Mouse (Mus musculus) intestine, postnatal 0 days (tissue): ENCODE measurements around the gene Pif1. TPM values are rescaled to one million over a fixed set of nuclear protein-coding genes. Genes with fewer than 3 reads are reported as not detected.

Experiments used
- ATAC-seq: fragments of 200-750 bp; cut with Nextera tagmentation; 2 replicates; pipeline ENCODE4 v1.8.0; 2017; ENCODE audit warnings: mild to moderate bottlenecking, moderate TSS enrichment, moderate library complexity
- H3K27ac ChIP-seq: fragments of 300-500 bp; sonication (generic); 2 replicates; pipeline ENCODE4 v1.5.1; 2014; ENCODE audit warnings: mild to moderate bottlenecking, low read depth, low read length, moderate library complexity
- H3K27me3 ChIP-seq: fragments of 300-500 bp; sonication (generic); replicated peaks from 2 replicates; pipeline ENCODE4 v1.6.1; 2014; ENCODE audit warnings: low read length, mixed read lengths; ENCODE audit not compliant: control insufficient read depth, insufficient read depth
- H3K36me3 ChIP-seq: fragments of 300-500 bp; sonication (generic); 2 replicates; pipeline ENCODE4 v1.6.1; 2014; ENCODE audit warnings: mild to moderate bottlenecking, moderate library complexity; ENCODE audit not compliant: control insufficient read depth, insufficient read depth
- H3K4me1 ChIP-seq: fragments of 300-500 bp; sonication (generic); replicated peaks from 2 replicates; pipeline ENCODE4 v1.6.1; 2014; ENCODE audit warnings: antibody characterized with exemption, low read length, mixed read lengths; ENCODE audit not compliant: control insufficient read depth, insufficient read depth
- H3K4me2 ChIP-seq: fragments of 300-500 bp; sonication (generic); replicated peaks from 2 replicates; pipeline ENCODE4 v1.6.1; 2014; ENCODE audit warnings: low read depth, mild to moderate bottlenecking, moderate library complexity
- H3K4me3 ChIP-seq: fragments of 300-500 bp; sonication (generic); 2 replicates; pipeline ENCODE4 v1.5.1; 2014; ENCODE audit warnings: low read depth, low read length
- H3K9ac ChIP-seq: fragments of 300-500 bp; sonication (generic); 2 replicates; pipeline ENCODE4 v1.6.1; 2014; ENCODE audit warnings: mild to moderate bottlenecking, low read depth, low read length
- H3K9me3 ChIP-seq: fragments of 300-500 bp; sonication (generic); 2 replicates; pipeline ENCODE4 v1.6.1; 2016; ENCODE audit warnings: mixed run types; ENCODE audit not compliant: control insufficient read depth
- CTCF ChIP-seq: sonication (generic); IDR thresholded peaks from 2 replicates; pipeline ENCODE4 v1.5.1; 2016; ENCODE audit warnings: low read depth, mild to moderate bottlenecking, control low read depth, antibody characterized with exemption, moderate library complexity
- WGBS: fragments of 180-500 bp; shearing (Covaris S2); extraction: QIAGEN DNeasy Blood & Tissue Kit; methylation state at CpG from one replicate; pipeline ENCODE4 v1.1.7; 2014; 5-methylcytosine and 5-hydroxymethylcytosine counted together
- polyA plus RNA-seq: library from polyadenylated mRNA; unstranded; fragments of >200 nt; fragmentation: Nextera tagmentation; extraction: Ambion mirVana; gene quantifications from 2 replicates; pipeline ENCODE4 v1.2.1, GENCODE M21; 2015

Gene Pif1
- polyA plus RNA-seq, 1 experiment from 2014 or later = 1.2 TPM

- Histone ChIP-seq H3K27ac (no peak overlapping the region), H3K9me3 (no peaks in the 10 kb centered on the region), H3K4me2 (no peak overlapping the region), H3K27me3 (peaks cover 9% of the 10 kb centered on the region; the same call in 1 of the 2 replicates), H3K4me1 (no peaks in the 10 kb centered on the region), H3K36me3 (no peaks in the 10 kb centered on the region), H3K4me3 (no peak overlapping the region), H3K9ac (no peak overlapping the region)
- 56% methylated on average over 2 of the region's 2 CpGs for WGBS
- ATAC-seq = no peak
- no peak for TF ChIP-seq CTCF
Measured at GRCm38 (mm10) chr9:65624266-65624665, 37.3 kb downstream of the Pif1 start.

- H3K4me1 ChIP-seq = 0 out of 2 replicates have a peak, but pooled peaks cover 3% of the 10 kb centered on the region
- H3K27me3 ChIP-seq = peaks cover 26% of the 10 kb centered on the region; the same call in 1 of the 2 replicates
- H3K4me2 ChIP-seq = peak within 1 kb of the TSS; percentile 87
- H3K9ac ChIP-seq = peak within 1 kb of the TSS; percentile 53
- peak within 1 kb of the TSS; percentile 70 for H3K4me3 ChIP-seq
- H3K27ac ChIP-seq = peak within 1 kb of the TSS; percentile 28
- WGBS = 4% methylated on average over 39 of the region's 40 CpGs
- no peaks in the 10 kb centered on the region for H3K36me3 ChIP-seq
- no peak for TF ChIP-seq CTCF
- H3K9me3 ChIP-seq = no peaks in the 10 kb centered on the region
- ATAC-seq = no peak
Measured at GRCm38 (mm10) chr9:65629025-65629766, 42.2 kb downstream of the Pif1 start, which contains the start of gene Rbpms2. Gene Rbpms2, plus strand, starts transcription at chr9:65629648.

GRCm38 (mm10) chr9:65629767-65630630 is 43.0 kb downstream of the Pif1 start:
- H3K9me3 ChIP-seq = no peaks in the 10 kb centered on the region
- 0 out of 2 replicates have a peak, but pooled peaks cover 3% of the 10 kb centered on the region for H3K4me1 ChIP-seq
- no peak for TF ChIP-seq CTCF
- peak overlapping the region; percentile 70 for H3K4me3 ChIP-seq
- H3K27ac ChIP-seq = peak overlapping the region; percentile 28
- ATAC-seq = peak; percentile 78
- peak overlapping the region; percentile 87 for H3K4me2 ChIP-seq
- under 1% methylated on average over 39 of the region's 83 CpGs for WGBS
- peak overlapping the region; percentile 53 for H3K9ac ChIP-seq
- H3K36me3 ChIP-seq = no peaks in the 10 kb centered on the region
- peaks cover 26% of the 10 kb centered on the region; the same call in 1 of the 2 replicates for H3K27me3 ChIP-seq

- TF ChIP-seq CTCF = no peak
- WGBS = 2% methylated on average over 69 of the region's 78 CpGs
- H3K36me3 ChIP-seq = no peaks in the 10 kb centered on the region
- H3K4me3 ChIP-seq = peak overlapping the region; percentile 70
- peak overlapping the region; percentile 87 for H3K4me2 ChIP-seq
- peaks cover 26% of the 10 kb centered on the region; the same call in 1 of the 2 replicates for H3K27me3 ChIP-seq
- no peaks in the 10 kb centered on the region for H3K9me3 ChIP-seq
- 0 out of 2 replicates have a peak, but pooled peaks cover 3% of the 10 kb centered on the region for H3K4me1 ChIP-seq
- peak overlapping the region; percentile 53 for H3K9ac ChIP-seq
- peak overlapping the region; percentile 22 for H3K27ac ChIP-seq
- ATAC-seq = peak; percentile 51
Measured at GRCm38 (mm10) chr9:65630631-65631353, 43.8 kb downstream of the Pif1 start.

- Histone ChIP-seq H3K4me2 (peak overlapping the region; percentile 87), H3K36me3 (no peaks in the 10 kb centered on the region; the same call in 1 of the 2 replicates), H3K4me1 (0 out of 2 replicates have a peak, but pooled peaks cover 3% of the 10 kb centered on the region), H3K27ac (no peak overlapping the region), H3K9ac (peak overlapping the region; percentile 53; the same call in 1 of the 2 replicates), H3K4me3 (peak overlapping the region; percentile 70), H3K9me3 (no peaks in the 10 kb centered on the region), H3K27me3 (peaks cover 26% of the 10 kb centered on the region; the same call in 1 of the 2 replicates)
- no peak for TF ChIP-seq CTCF
- WGBS = 56% methylated on average over 16 of the region's 16 CpGs
- ATAC-seq = no peak
Measured at GRCm38 (mm10) chr9:65631354-65632021, 44.5 kb downstream of the Pif1 start.
